Mouse (Mus musculus) liver, embryonic 11.5 days (tissue): ENCODE measurements around the gene Tmem94. TPM values are rescaled to one million over a fixed set of nuclear protein-coding genes. Genes with fewer than 3 reads are reported as not detected.

ENCODE experiments used
- ATAC-seq: fragments of 200-750 bp; cut with Nextera tagmentation; replicated peaks from 2 replicates; pipeline ENCODE4 v1.8.0; 2017; ENCODE audit warnings: moderate number of reproducible peaks, mild to moderate bottlenecking, moderate TSS enrichment, moderate library complexity; ENCODE audit not compliant: low FRiP score
- DNase-seq: peaks from one replicate; pipeline ENCODE4 v3.0.0-alpha.2; 2017; ENCODE audit warnings: low spot score
- H3K27ac ChIP-seq: fragments of 300-500 bp; sonication (generic); 2 replicates; pipeline ENCODE4 v1.5.1; 2014; ENCODE audit warnings: mild to moderate bottlenecking, low read depth, low read length, control low read depth
- H3K27me3 ChIP-seq: fragments of 300-500 bp; sonication (generic); replicated peaks from 2 replicates; pipeline ENCODE4 v1.6.1; 2014; ENCODE audit warnings: low read length, mixed read lengths; ENCODE audit not compliant: control insufficient read depth, insufficient read depth
- H3K36me3 ChIP-seq: fragments of 300-500 bp; sonication (generic); 2 replicates; pipeline ENCODE4 v1.6.1; 2014; ENCODE audit warnings: mild to moderate bottlenecking, low read length, moderate library complexity, mixed read lengths; ENCODE audit not compliant: control insufficient read depth, insufficient read depth
- H3K4me1 ChIP-seq: fragments of 300-500 bp; sonication (generic); replicated peaks from 2 replicates; pipeline ENCODE4 v1.6.1; 2014; ENCODE audit warnings: low read length, mixed read lengths; ENCODE audit not compliant: control insufficient read depth, insufficient read depth
- H3K4me2 ChIP-seq: fragments of 300-500 bp; sonication (generic); 2 replicates; pipeline ENCODE4 v1.6.1; 2014; ENCODE audit warnings: mild to moderate bottlenecking, control low read depth, moderate library complexity
- H3K4me3 ChIP-seq: fragments of 300-500 bp; sonication (generic); 2 replicates; pipeline ENCODE4 v1.5.1; 2014; ENCODE audit warnings: low read depth, low read length, control low read depth
- H3K9ac ChIP-seq: fragments of 300-500 bp; sonication (generic); 2 replicates; pipeline ENCODE4 v1.6.1; 2014; ENCODE audit warnings: low read depth, low read length, control low read depth
- H3K9me3 ChIP-seq: fragments of 300-500 bp; sonication (generic); 2 replicates; pipeline ENCODE4 v1.6.1; 2016; ENCODE audit warnings: low read length, inconsistent platforms, mixed read lengths; ENCODE audit not compliant: control insufficient read depth
- WGBS: fragments of 180-500 bp; shearing (Covaris S2); extraction: QIAGEN DNeasy Blood & Tissue Kit; methylation state at CpG from one replicate; pipeline ENCODE4 v1.1.7; 2014; 5-methylcytosine and 5-hydroxymethylcytosine counted together
- polyA plus RNA-seq: library from polyadenylated mRNA; unstranded; fragments of >200 nt; fragmentation: Nextera tagmentation; extraction: Ambion mirVana; gene quantifications from 2 replicates; pipeline ENCODE4 v1.2.1, GENCODE M21; 2014

Gene Tmem94
- polyA plus RNA-seq, 1 experiment from 2014 or later = 14.4 TPM

DNA sequence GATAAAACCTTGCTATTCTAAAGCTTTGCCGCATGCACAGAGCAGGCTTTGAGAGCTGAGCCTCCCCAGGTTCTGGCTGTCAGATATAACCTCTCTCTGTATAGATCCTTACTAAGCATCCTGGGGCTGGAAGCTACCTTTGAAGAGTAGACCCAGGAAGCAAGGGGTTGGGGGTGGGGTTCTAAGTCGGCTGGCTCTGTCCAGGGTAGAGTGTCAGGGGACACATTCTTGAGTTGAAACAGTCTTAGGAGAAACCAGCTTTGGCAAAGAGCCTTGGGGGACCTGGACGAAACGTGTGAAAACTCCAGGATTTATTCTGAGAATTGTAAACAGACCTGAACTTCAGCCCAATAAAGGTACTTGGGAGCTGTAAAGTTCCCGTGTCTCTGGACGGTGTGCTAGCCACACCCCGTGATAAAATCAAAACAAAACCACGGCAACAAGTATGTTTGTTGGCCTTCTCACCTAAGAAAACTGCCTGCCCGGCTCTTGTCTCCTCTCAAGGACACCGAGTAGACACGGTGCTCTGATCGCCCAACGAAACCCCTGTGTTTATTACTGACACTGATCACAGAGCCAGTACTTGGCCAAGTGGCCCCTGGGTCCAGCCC is 26.9 kb upstream of the Tmem94 start:
- no peak for ATAC-seq
- no peaks in the 10 kb centered on the region for H3K27me3 ChIP-seq
- 58% methylated on average over 13 of the region's 13 CpGs for WGBS

DNA sequence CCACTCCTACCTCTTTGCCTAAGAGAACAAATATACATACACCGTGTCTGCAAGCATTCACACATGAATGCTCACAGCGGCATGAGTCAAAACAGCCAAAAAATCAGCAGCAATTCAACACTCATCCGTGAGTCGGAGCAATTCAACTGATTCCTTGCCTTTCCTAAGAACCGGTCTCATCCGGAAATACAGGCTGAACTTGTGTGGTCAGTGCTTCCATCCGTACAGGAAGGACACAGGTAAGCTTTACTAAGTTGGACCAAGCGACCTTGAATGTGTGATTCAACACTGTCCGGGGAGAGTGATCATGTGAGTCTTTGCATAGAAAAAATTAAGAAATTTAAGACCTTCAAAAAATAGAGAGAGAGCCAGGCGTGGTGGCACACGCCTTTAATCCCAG is 24.2 kb upstream of the Tmem94 start:
- H3K9me3 ChIP-seq = no peaks in the 10 kb centered on the region
- H3K9ac ChIP-seq = no peak overlapping the region
- H3K36me3 ChIP-seq = no peaks in the 10 kb centered on the region
- DNase-seq (no peak), ATAC-seq (no peak)
- no peak overlapping the region for H3K27ac ChIP-seq
- H3K4me2 ChIP-seq = no peak overlapping the region
- 86% methylated on average over 11 of the region's 11 CpGs for WGBS
- H3K4me1 ChIP-seq = no peaks in the 10 kb centered on the region
- H3K27me3 ChIP-seq = no peaks in the 10 kb centered on the region
- H3K4me3 ChIP-seq = no peak overlapping the region

More for the DNA sequence above, 26.9 kb upstream of the Tmem94 start:
- Histone ChIP-seq H3K36me3 (no peaks in the 10 kb centered on the region), H3K9ac (no peak overlapping the region), H3K9me3 (no peaks in the 10 kb centered on the region), H3K4me3 (no peak overlapping the region), H3K4me2 (no peak overlapping the region), H3K27ac (no peak overlapping the region), H3K4me1 (no peaks in the 10 kb centered on the region)
- no peak for DNase-seq

GRCm38 (mm10) chr11:115742926-115743325 is 22.3 kb upstream of the Tmem94 start:
- 72% methylated on average over 9 of the region's 9 CpGs for WGBS
- peaks cover 8% of the 10 kb centered on the region for H3K4me1 ChIP-seq
- H3K36me3 ChIP-seq = no peaks in the 10 kb centered on the region
- H3K27ac ChIP-seq = no peak overlapping the region
- H3K27me3 ChIP-seq = no peaks in the 10 kb centered on the region
- no peak overlapping the region for H3K4me3 ChIP-seq
- H3K4me2 ChIP-seq = no peak overlapping the region
- ATAC-seq (no peak), DNase-seq (no peak)
- H3K9me3 ChIP-seq = no peaks in the 10 kb centered on the region
- H3K9ac ChIP-seq = no peak overlapping the region

DNA sequence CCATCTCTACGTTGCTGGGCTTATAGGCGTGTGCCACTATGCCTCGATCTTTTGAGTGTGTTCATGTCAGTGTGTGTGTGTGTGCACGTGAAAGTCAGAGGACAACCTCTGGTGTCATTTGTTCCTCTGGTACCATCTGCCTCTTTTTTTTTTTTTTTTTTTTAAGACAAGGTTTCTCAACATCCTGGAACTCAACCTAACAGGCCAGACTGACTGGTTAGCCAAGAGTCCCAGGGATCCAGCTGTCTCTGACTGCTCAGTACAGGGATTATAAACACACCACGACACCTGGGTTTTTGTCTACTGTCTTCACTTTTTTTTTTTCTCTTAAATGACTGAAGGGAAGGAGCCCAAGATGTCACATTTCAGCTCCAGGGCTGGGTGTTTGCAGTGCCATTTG is 20.8 kb upstream of the Tmem94 start:
- Histone ChIP-seq H3K36me3 (no peaks in the 10 kb centered on the region), H3K27ac (no peak overlapping the region), H3K9me3 (no peaks in the 10 kb centered on the region), H3K27me3 (no peaks in the 10 kb centered on the region), H3K9ac (no peak overlapping the region), H3K4me1 (peaks cover 8% of the 10 kb centered on the region), H3K4me3 (no peak overlapping the region), H3K4me2 (no peak overlapping the region)
- ATAC-seq = no peak
- 86% methylated on average over 5 of the region's 5 CpGs for WGBS
- DNase-seq = no peak

- Histone ChIP-seq H3K9ac (no peak overlapping the region), H3K27ac (no peak overlapping the region), H3K27me3 (no peaks in the 10 kb centered on the region), H3K4me2 (no peak overlapping the region), H3K9me3 (no peaks in the 10 kb centered on the region), H3K4me3 (no peak overlapping the region), H3K36me3 (no peaks in the 10 kb centered on the region), H3K4me1 (peaks cover 8% of the 10 kb centered on the region)
- 73% methylated on average over 1 of the region's 1 CpGs for WGBS
- DNase-seq (no peak), ATAC-seq (no peak)
Observed at GRCm38 (mm10) chr11:115746109-115746508, 19.1 kb upstream of the Tmem94 start.

GRCm38 (mm10) chr11:115746762-115747161 is 18.5 kb upstream of the Tmem94 start:
- Histone ChIP-seq H3K27me3 (no peaks in the 10 kb centered on the region), H3K36me3 (no peaks in the 10 kb centered on the region), H3K9me3 (no peaks in the 10 kb centered on the region), H3K27ac (no peak overlapping the region), H3K4me1 (peaks cover 8% of the 10 kb centered on the region), H3K4me2 (peak overlapping the region; percentile 43; the same call in 1 of the 2 replicates), H3K9ac (no peak overlapping the region), H3K4me3 (no peak overlapping the region)
- DNase-seq = no peak
- WGBS = 33% methylated on average over 8 of the region's 8 CpGs
- ATAC-seq = no peak

DNA sequence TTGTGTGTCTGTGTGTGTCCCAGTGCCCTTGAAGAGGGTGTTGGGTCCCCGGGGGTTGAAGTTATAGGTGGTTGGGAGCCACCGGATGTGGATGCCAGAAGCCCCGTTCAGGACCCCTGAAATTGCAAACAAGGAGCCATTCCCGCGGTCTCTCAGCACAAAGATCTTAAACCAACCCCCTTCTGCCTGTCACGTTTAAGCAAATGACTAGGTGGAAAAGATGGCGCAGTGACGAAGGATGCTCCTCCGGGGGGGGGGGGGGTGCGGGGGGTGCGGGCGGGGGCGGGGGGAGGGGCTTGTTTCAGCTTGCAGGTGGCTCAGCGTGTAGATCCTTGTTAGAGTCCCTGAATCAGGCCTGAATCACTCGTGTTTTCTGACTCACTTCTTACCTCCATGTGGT is 17.9 kb upstream of the Tmem94 start:
- 7% methylated on average over 14 of the region's 15 CpGs for WGBS
- DNase-seq (no peak), ATAC-seq (no peak)
- H3K27ac ChIP-seq = no peak overlapping the region
- H3K27me3 ChIP-seq = no peaks in the 10 kb centered on the region
- peaks cover 8% of the 10 kb centered on the region for H3K4me1 ChIP-seq
- H3K9me3 ChIP-seq = no peaks in the 10 kb centered on the region
- H3K4me2 ChIP-seq = peak overlapping the region; percentile 43
- H3K4me3 ChIP-seq = 0 out of 2 replicates have a peak overlapping the region, but pooled peaks have one; percentile 7
- no peaks in the 10 kb centered on the region for H3K36me3 ChIP-seq
- no peak overlapping the region for H3K9ac ChIP-seq

- Histone ChIP-seq H3K27ac (no peak overlapping the region), H3K4me2 (no peak overlapping the region), H3K9ac (no peak overlapping the region), H3K9me3 (no peaks in the 10 kb centered on the region), H3K36me3 (no peaks in the 10 kb centered on the region), H3K4me3 (no peak overlapping the region), H3K4me1 (peaks cover 8% of the 10 kb centered on the region), H3K27me3 (no peaks in the 10 kb centered on the region)
- WGBS = 81% methylated on average over 5 of the region's 5 CpGs
- DNase-seq = no peak
- no peak for ATAC-seq
Observed at GRCm38 (mm10) chr11:115749834-115750233, 15.4 kb upstream of the Tmem94 start.

GRCm38 (mm10) chr11:115751725-115752124 is 13.5 kb upstream of the Tmem94 start:
- Histone ChIP-seq H3K4me3 (no peak overlapping the region), H3K27me3 (no peaks in the 10 kb centered on the region), H3K4me2 (no peak overlapping the region), H3K27ac (no peak overlapping the region), H3K4me1 (peaks cover 5% of the 10 kb centered on the region), H3K9ac (no peak overlapping the region), H3K36me3 (no peaks in the 10 kb centered on the region), H3K9me3 (no peaks in the 10 kb centered on the region)
- no peak for DNase-seq
- WGBS = 57% methylated on average over 2 of the region's 2 CpGs
- no peak for ATAC-seq
